Mouse (Mus musculus): ENCODE data around the gene Zfp219.

DNA sequence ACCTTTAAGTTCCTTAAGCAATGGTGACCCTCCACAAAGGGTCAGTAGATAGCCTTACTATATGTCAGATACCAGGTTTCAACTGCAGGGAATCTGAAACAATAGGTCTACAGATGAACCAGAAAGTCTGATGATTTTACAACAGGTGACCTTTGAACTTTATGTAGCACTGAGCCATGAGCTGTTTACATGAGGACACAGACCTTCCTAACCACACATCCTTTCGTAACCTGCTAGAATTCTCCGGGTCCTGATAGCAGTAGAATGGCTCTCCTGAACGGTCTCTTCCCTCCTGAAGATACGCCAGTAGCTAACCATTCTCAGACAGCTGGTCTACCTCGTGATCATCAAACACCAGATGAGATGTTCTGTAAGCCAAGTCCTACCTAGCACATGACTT is 18.8 kb upstream of the Zfp219 start:
- TF ChIP-seq CTCF (conservative IDR thresholded peaks at IDR 0.05; ENCODE audit: low read length): no peak
- TF ChIP-seq POU5F1 (IDR thresholded peaks at IDR 0.05; ENCODE audit: borderline replicate concordance, low read length): no peak
